Mouse (Mus musculus) brown adipose tissue, adult 24 weeks (tissue): ENCODE data around the gene Prrt1. TPM values are rescaled to one million over a fixed set of nuclear protein-coding genes. Genes with fewer than 3 reads are reported as not detected.

Source experiments
- H3K27ac ChIP-seq: fragments of 200-500 bp; replicated peaks from 2 replicates; pipeline ENCODE4 v1.5.1; 2012; ENCODE audit warnings: low read depth, mild to moderate bottlenecking, low read length
- H3K4me1 ChIP-seq: fragments of 200-500 bp; 2 replicates; pipeline ENCODE4 v1.6.1; 2012; ENCODE audit warnings: low read length, mixed read lengths; ENCODE audit not compliant: control insufficient read depth, insufficient read depth, insufficient read length
- H3K4me3 ChIP-seq: fragments of 200-500 bp; 2 replicates; pipeline ENCODE4 v1.5.1; 2012; ENCODE audit warnings: low read depth, mild to moderate bottlenecking, low read length, moderate library complexity; ENCODE audit not compliant: insufficient read depth
- polyA plus RNA-seq: library from polyadenylated mRNA; stranded (reverse); fragments of >200 nt; gene quantifications from 2 replicates; pipeline ENCODE4 v1.2.4, GENCODE M21; 2012; ENCODE audit not compliant: missing spikeins, insufficient read depth, insufficient read length

The Prrt1 gene
- polyA plus RNA-seq, 1 experiment = not detected

- Histone ChIP-seq H3K4me1 (no peaks in the 10 kb centered on the region; the same call in 1 of the 2 replicates), H3K27ac (no peak overlapping the region), H3K4me3 (no peak overlapping the region)
Measured at GRCm38 (mm10) chr17:34674524-34675204, 45.3 kb downstream of the Prrt1 start.

- Histone ChIP-seq H3K27ac (no peak overlapping the region), H3K4me1 (no peaks in the 10 kb centered on the region), H3K4me3 (no peak overlapping the region)
Measured at GRCm38 (mm10) chr17:34675205-34676092, 46.1 kb downstream of the Prrt1 start.

- no peak overlapping the region for H3K4me3 ChIP-seq
- no peak overlapping the region for H3K27ac ChIP-seq
- H3K4me1 ChIP-seq = peaks cover 5% of the 10 kb centered on the region; the same call in 1 of the 2 replicates
Measured at GRCm38 (mm10) chr17:34676093-34676460, 46.7 kb downstream of the Prrt1 start.

GRCm38 (mm10) chr17:34676671-34677070 lies 47.3 kb downstream of the Prrt1 start:
- H3K4me1 ChIP-seq = peaks cover 9% of the 10 kb centered on the region; the same call in 1 of the 2 replicates

GRCm38 (mm10) chr17:34680191-34680590 lies 50.9 kb downstream of the Prrt1 start:
- peaks cover 33% of the 10 kb centered on the region for H3K4me1 ChIP-seq
- no peak overlapping the region for H3K27ac ChIP-seq
- H3K4me3 ChIP-seq = no peak overlapping the region

More at GRCm38 (mm10) chr17:34676671-34677070, 47.3 kb downstream of the Prrt1 start:
- Histone ChIP-seq H3K27ac (no peak overlapping the region), H3K4me3 (no peak overlapping the region)

- no peak overlapping the region for H3K27ac ChIP-seq
- H3K4me3 ChIP-seq = no peak overlapping the region
- H3K4me1 ChIP-seq = peaks cover 33% of the 10 kb centered on the region
Measured at GRCm38 (mm10) chr17:34680621-34681020, 51.3 kb downstream of the Prrt1 start.

- H3K4me3 ChIP-seq = no peak overlapping the region
- H3K27ac ChIP-seq = peak overlapping the region; percentile 5; the same call in 1 of the 2 replicates
- H3K4me1 ChIP-seq = peaks cover 33% of the 10 kb centered on the region
Measured at GRCm38 (mm10) chr17:34681132-34681571, 51.8 kb downstream of the Prrt1 start.

GRCm38 (mm10) chr17:34681881-34682536 lies 52.7 kb downstream of the Prrt1 start:
- Histone ChIP-seq H3K4me1 (peaks cover 33% of the 10 kb centered on the region), H3K27ac (peak overlapping the region; percentile 39; the same call in 1 of the 2 replicates), H3K4me3 (no peak overlapping the region)

Other genes starting within 250 kb of the Prrt1 start
- not detected in 2 replicates for gene BC051142, start 230.7 kb upstream of the Prrt1 start, polyA plus RNA-seq
- gene Btnl4, start 152.2 kb upstream of the Prrt1 start, polyA plus RNA-seq = not detected in 2 replicates
- gene Btnl6, start 112.2 kb upstream of the Prrt1 start, polyA plus RNA-seq = not detected in 2 replicates
- gene Notch4, start 65.3 kb upstream of the Prrt1 start, polyA plus RNA-seq = 3.8 and 8.8 TPM in 2 replicates
- 3.3 and 7.5 TPM in 2 replicates for gene Gpsm3, start 39.7 kb upstream of the Prrt1 start, polyA plus RNA-seq
- 19.9 and 35.5 TPM in 2 replicates for gene Pbx2, start 38.3 kb upstream of the Prrt1 start, polyA plus RNA-seq
- gene Ager, start 31.7 kb upstream of the Prrt1 start, polyA plus RNA-seq = not detected in 2 replicates
- 104 and 110 TPM in 2 replicates for gene Rnf5, start 25.8 kb upstream of the Prrt1 start, polyA plus RNA-seq
- 89.0 and 120 TPM in 2 replicates for gene Agpat1, start 25.3 kb upstream of the Prrt1 start, polyA plus RNA-seq
- 1.4 TPM in 1 of 2 replicates, not detected in the other for gene Egfl8, start 13.6 kb upstream of the Prrt1 start, polyA plus RNA-seq
- gene Ppt2, start 1.0 kb upstream of the Prrt1 start, polyA plus RNA-seq = 30.2 and 32.3 TPM in 2 replicates
- gene Fkbpl, start 15.2 kb downstream of the Prrt1 start, polyA plus RNA-seq = 11.1 and 26.4 TPM in 2 replicates
- 16.2 and 17.1 TPM in 2 replicates for gene Atf6b, start 17.6 kb downstream of the Prrt1 start, polyA plus RNA-seq
- gene Tnxb, start 41.0 kb downstream of the Prrt1 start, polyA plus RNA-seq = 9.7 and 10.1 TPM in 2 replicates
- 17.7 and 28.0 TPM in 2 replicates for gene C4b, start 114.3 kb downstream of the Prrt1 start, polyA plus RNA-seq
- not detected in 2 replicates for gene Cyp21a1, start 175.0 kb downstream of the Prrt1 start, polyA plus RNA-seq
- gene Stk19, start 207.4 kb downstream of the Prrt1 start, polyA plus RNA-seq = 18.5 and 20.3 TPM in 2 replicates
- 15.3 and 17.2 TPM in 2 replicates for gene Dxo, start 207.5 kb downstream of the Prrt1 start, polyA plus RNA-seq
- gene Skiv2l, start 220.7 kb downstream of the Prrt1 start, polyA plus RNA-seq = 15.1 and 24.6 TPM in 2 replicates
- 25.0 and 41.5 TPM in 2 replicates for gene Nelfe, start 220.9 kb downstream of the Prrt1 start, polyA plus RNA-seq
- gene Cfb, start 233.0 kb downstream of the Prrt1 start, polyA plus RNA-seq = 29.3 and 35.1 TPM in 2 replicates
- 3.0 and 3.3 TPM in 2 replicates for gene Zbtb12, start 249.9 kb downstream of the Prrt1 start, polyA plus RNA-seq